Mouse (Mus musculus) forebrain, postnatal 0 days (tissue): ENCODE results near the gene Cct3. TPM values are rescaled to one million over a fixed set of nuclear protein-coding genes. Genes with fewer than 3 reads are reported as not detected.
"Not testable (repeated sequence)": the region's sequence is repeated elsewhere in the genome, so short reads cannot be mapped to it uniquely, and the experiment has no call there.

Experiments
- ATAC-seq: fragments of 200-750 bp; cut with Nextera tagmentation; 2 replicates; pipeline ENCODE4 v1.8.0; 2017; ENCODE audit warnings: mild to moderate bottlenecking, moderate library complexity
- DNase-seq: peaks from one replicate; pipeline ENCODE4 v3.0.0-alpha.2; 2015
- H3K27ac ChIP-seq: fragments of 300-500 bp; sonication (generic); 2 replicates; pipeline ENCODE4 v1.5.1; 2014; ENCODE audit warnings: low read depth, mild to moderate bottlenecking, antibody characterized with exemption, low read length, moderate library complexity, mixed read lengths
- H3K27me3 ChIP-seq: fragments of 300-500 bp; sonication (generic); 2 replicates; pipeline ENCODE4 v1.6.1; 2014; ENCODE audit warnings: mild to moderate bottlenecking, low read length, mixed read lengths; ENCODE audit not compliant: insufficient read depth
- H3K36me3 ChIP-seq: fragments of 300-500 bp; sonication (generic); 2 replicates; pipeline ENCODE4 v1.6.1; 2014; ENCODE audit warnings: mild to moderate bottlenecking, moderate library complexity; ENCODE audit not compliant: insufficient read depth
- H3K4me1 ChIP-seq: fragments of 300-500 bp; sonication (generic); 2 replicates; pipeline ENCODE4 v1.6.1; 2014; ENCODE audit warnings: antibody characterized with exemption; ENCODE audit not compliant: insufficient read depth
- H3K4me2 ChIP-seq: fragments of 300-500 bp; sonication (generic); 2 replicates; pipeline ENCODE4 v1.6.1; 2014; ENCODE audit warnings: low read depth, mild to moderate bottlenecking, moderate library complexity
- H3K4me3 ChIP-seq: fragments of 300-500 bp; sonication (generic); 2 replicates; pipeline ENCODE4 v1.5.1; 2014; ENCODE audit warnings: low read depth, low read length, mixed read lengths
- H3K9ac ChIP-seq: fragments of 300-500 bp; sonication (generic); 2 replicates; pipeline ENCODE4 v1.6.1; 2014; ENCODE audit warnings: mild to moderate bottlenecking
- H3K9me3 ChIP-seq: fragments of 300-500 bp; sonication (generic); 2 replicates; pipeline ENCODE4 v1.6.1; 2016; ENCODE audit warnings: low read length
- CTCF ChIP-seq: sonication (generic); IDR thresholded peaks from 2 replicates; pipeline ENCODE4 v1.5.1; 2016; ENCODE audit warnings: antibody characterized with exemption, control low read depth, low read depth
- WGBS: fragments of 180-500 bp; shearing (Covaris S2); extraction: QIAGEN DNeasy Blood & Tissue Kit; methylation state at CpG from one replicate; pipeline ENCODE4 v1.1.7; 2014; 5-methylcytosine and 5-hydroxymethylcytosine counted together
- polyA plus RNA-seq: library from polyadenylated mRNA; unstranded; fragments of >200 nt; fragmentation: Nextera tagmentation; extraction: Ambion mirVana; gene quantifications from 2 replicates; pipeline ENCODE4 v1.2.1, GENCODE M21; 2015
- total RNA-seq: library from RNA; depleted of rRNA; stranded (reverse); fragments of >200 nt; gene quantifications from 2 replicates; pipeline ENCODE4 v1.2.3, GENCODE M21; 2014

Gene Cct3
- total and polyA plus RNA-seq, 2 experiments from 2014 or later: 373 to 440 TPM

- Histone ChIP-seq H3K4me2 (no peak overlapping the region), H3K4me3 (no peak overlapping the region), H3K36me3 (no peaks in the 10 kb centered on the region), H3K9ac (no peak overlapping the region), H3K9me3 (no peaks in the 10 kb centered on the region), H3K27ac (no peak overlapping the region), H3K27me3 (no peaks in the 10 kb centered on the region), H3K4me1 (no peaks in the 10 kb centered on the region)
- no peak for TF ChIP-seq CTCF
- ATAC-seq (no peak), DNase-seq (no peak)
- whole genome bisulfite sequencing: 79% methylated on average over 3 of the region's 3 CpGs
Observed at GRCm38 (mm10) chr3:88262346-88262745, 34.6 kb upstream of the Cct3 start.

- 83% methylated on average over 6 of the region's 6 CpGs for WGBS
- not testable (repeated sequence) for H3K9me3 ChIP-seq, H3K4me1 ChIP-seq, H3K9ac ChIP-seq, H3K4me3 ChIP-seq, H3K27ac ChIP-seq, DNase-seq, H3K36me3 ChIP-seq, H3K27me3 ChIP-seq, ATAC-seq, H3K4me2 ChIP-seq
Observed at GRCm38 (mm10) chr3:88268014-88268413, 28.9 kb upstream of the Cct3 start.

GRCm38 (mm10) chr3:88268991-88269390 lies 27.9 kb upstream of the Cct3 start:
- Histone ChIP-seq H3K27me3 (no peaks in the 10 kb centered on the region), H3K9me3 (no peaks in the 10 kb centered on the region), H3K4me1 (no peaks in the 10 kb centered on the region), H3K36me3 (no peaks in the 10 kb centered on the region), H3K4me2 (no peak overlapping the region), H3K9ac (no peak overlapping the region), H3K4me3 (no peak overlapping the region), H3K27ac (no peak overlapping the region)
- 94% methylated on average over 5 of the region's 5 CpGs for WGBS
- DNase-seq (no peak), ATAC-seq (no peak)
- no peak for TF ChIP-seq CTCF

- H3K27me3 ChIP-seq, H3K4me1 ChIP-seq, H3K9me3 ChIP-seq, H3K27ac ChIP-seq, DNase-seq, H3K36me3 ChIP-seq, H3K4me3 ChIP-seq, H3K9ac ChIP-seq, ATAC-seq, H3K4me2 ChIP-seq: not testable (repeated sequence)
- 98% methylated on average over 2 of the region's 2 CpGs for WGBS
Observed at GRCm38 (mm10) chr3:88271298-88271697, 25.6 kb upstream of the Cct3 start.

- no peak overlapping the region for H3K4me3 ChIP-seq
- no peaks in the 10 kb centered on the region for H3K27me3 ChIP-seq
- ATAC-seq (no peak), DNase-seq (no peak)
- no peak overlapping the region for H3K9ac ChIP-seq
- no peaks in the 10 kb centered on the region for H3K4me1 ChIP-seq
- H3K36me3 ChIP-seq: no peaks in the 10 kb centered on the region
- WGBS: 95% methylated on average over 3 of the region's 3 CpGs
- H3K27ac ChIP-seq: no peak overlapping the region
- H3K4me2 ChIP-seq: no peak overlapping the region
- no peaks in the 10 kb centered on the region for H3K9me3 ChIP-seq
- no peak for TF ChIP-seq CTCF
Observed at GRCm38 (mm10) chr3:88271859-88272258, 25.1 kb upstream of the Cct3 start.

GRCm38 (mm10) chr3:88274002-88274401 lies 22.9 kb upstream of the Cct3 start:
- DNase-seq (no peak), ATAC-seq (no peak)
- no peaks in the 10 kb centered on the region for H3K27me3 ChIP-seq
- H3K9me3 ChIP-seq: no peaks in the 10 kb centered on the region
- no peaks in the 10 kb centered on the region for H3K4me1 ChIP-seq
- H3K36me3 ChIP-seq: no peaks in the 10 kb centered on the region
- no peak overlapping the region for H3K4me3 ChIP-seq
- TF ChIP-seq CTCF: peak; percentile 22; the same call in 1 of the 2 replicates
- no peak overlapping the region for H3K27ac ChIP-seq
- no peak overlapping the region for H3K4me2 ChIP-seq
- WGBS: 95% methylated on average over 4 of the region's 4 CpGs
- H3K9ac ChIP-seq: no peak overlapping the region

GRCm38 (mm10) chr3:88276121-88276520 lies 20.8 kb upstream of the Cct3 start:
- H3K27me3 ChIP-seq: no peaks in the 10 kb centered on the region
- no peak overlapping the region for H3K9ac ChIP-seq
- H3K4me1 ChIP-seq: no peaks in the 10 kb centered on the region
- H3K4me2 ChIP-seq: no peak overlapping the region
- ATAC-seq: no peak
- 81% methylated on average over 2 of the region's 2 CpGs for WGBS
- no peak for DNase-seq
- no peaks in the 10 kb centered on the region for H3K9me3 ChIP-seq
- TF ChIP-seq CTCF: no peak
- H3K27ac ChIP-seq: no peak overlapping the region
- H3K36me3 ChIP-seq: no peaks in the 10 kb centered on the region
- no peak overlapping the region for H3K4me3 ChIP-seq
